Mouse (Mus musculus): Measurements from ENCODE around the gene Homer3. TPM values are rescaled to one million over a fixed set of nuclear protein-coding genes. Genes with fewer than 3 reads are reported as not detected.

The Homer3 gene
- polyA plus RNA-seq, 1 experiment from 2014 or later, result 77.9 TPM

- TF ChIP-seq CTCF (IDR thresholded peaks at IDR 0.05; ENCODE audit: low read depth), result peak; percentile 52
- H3K9me3 ChIP-seq (ENCODE audit: low read depth, low read length), result no peaks in the 10 kb centered on the region
- H3K4me2 ChIP-seq, result no peak overlapping the region
- WGBS, result 42% methylated on average over 11 of the region's 11 CpGs
- no peaks in the 10 kb centered on the region for H3K27me3 ChIP-seq (ENCODE audit: insufficient read depth, low read length)
- H3K27ac ChIP-seq (ENCODE audit: low read depth), result no peak overlapping the region
- peak; percentile 34 for DNase-seq
- no peak for ATAC-seq (ENCODE audit: insufficient read depth)
- no peaks in the 10 kb centered on the region for H3K4me1 ChIP-seq (ENCODE audit: insufficient read depth)
- peaks cover 16% of the 10 kb centered on the region for H3K36me3 ChIP-seq (ENCODE audit: insufficient read depth)
- no peak overlapping the region for H3K9ac ChIP-seq
- H3K4me3 ChIP-seq (ENCODE audit: low read depth, low read length), result no peak overlapping the region
These were observed 13.6 kb upstream of the Homer3 start for GRCm38 (mm10) chr8:70268799-70269565.

- Histone ChIP-seq H3K4me2 (no peak overlapping the region), H3K4me1 (ENCODE audit: insufficient read depth) (no peaks in the 10 kb centered on the region), H3K4me3 (ENCODE audit: low read depth, low read length) (no peak overlapping the region), H3K9me3 (ENCODE audit: low read depth, low read length) (no peaks in the 10 kb centered on the region), H3K27ac (ENCODE audit: low read depth) (no peak overlapping the region), H3K9ac (no peak overlapping the region), H3K27me3 (ENCODE audit: insufficient read depth, low read length) (no peaks in the 10 kb centered on the region), H3K36me3 (ENCODE audit: insufficient read depth) (no peaks in the 10 kb centered on the region)
- DNase-seq (peak; percentile 46), ATAC-seq (ENCODE audit: insufficient read depth) (peak; percentile 39)
- TF ChIP-seq CTCF (IDR thresholded peaks at IDR 0.05; ENCODE audit: low read depth), result no peak
- WGBS, result 41% methylated on average over 3 of the region's 3 CpGs
These were observed 9.7 kb upstream of the Homer3 start for GRCm38 (mm10) chr8:70272949-70273348.

- Histone ChIP-seq H3K36me3 (ENCODE audit: insufficient read depth) (no peaks in the 10 kb centered on the region), H3K4me1 (ENCODE audit: insufficient read depth) (no peaks in the 10 kb centered on the region), H3K4me2 (no peak overlapping the region), H3K4me3 (ENCODE audit: low read depth, low read length) (no peak overlapping the region), H3K9me3 (ENCODE audit: low read depth, low read length) (no peaks in the 10 kb centered on the region), H3K27me3 (ENCODE audit: insufficient read depth, low read length) (no peaks in the 10 kb centered on the region), H3K27ac (ENCODE audit: low read depth) (no peak overlapping the region), H3K9ac (no peak overlapping the region)
- no peak for TF ChIP-seq CTCF (IDR thresholded peaks at IDR 0.05; ENCODE audit: low read depth)
- DNase-seq, result no peak
- ATAC-seq (ENCODE audit: insufficient read depth), result no peak
These were observed 8.3 kb upstream of the Homer3 start for GRCm38 (mm10) chr8:70274350-70274749.

GRCm38 (mm10) chr8:70276476-70276875, 6.2 kb upstream of the Homer3 start:
- peak; percentile 65 for ATAC-seq (ENCODE audit: insufficient read depth)
- Histone ChIP-seq H3K9me3 (ENCODE audit: low read depth, low read length) (no peaks in the 10 kb centered on the region), H3K4me2 (no peak overlapping the region), H3K9ac (no peak overlapping the region), H3K4me1 (ENCODE audit: insufficient read depth) (no peaks in the 10 kb centered on the region; the same call in 1 of the 2 replicates), H3K27ac (ENCODE audit: low read depth) (0 out of 2 replicates have a peak overlapping the region, but pooled peaks have one; percentile 33), H3K36me3 (ENCODE audit: insufficient read depth) (no peaks in the 10 kb centered on the region), H3K27me3 (ENCODE audit: insufficient read depth, low read length) (no peaks in the 10 kb centered on the region), H3K4me3 (ENCODE audit: low read depth, low read length) (no peak overlapping the region)
- DNase-seq, result peak; percentile 60
- TF ChIP-seq CTCF (IDR thresholded peaks at IDR 0.05; ENCODE audit: low read depth), result no peak
- 63% methylated on average over 3 of the region's 3 CpGs for WGBS

GRCm38 (mm10) chr8:70278175-70278574, 4.5 kb upstream of the Homer3 start:
- H3K9me3 ChIP-seq (ENCODE audit: low read depth, low read length), result no peaks in the 10 kb centered on the region

GRCm38 (mm10) chr8:70279266-70279665, 3.4 kb upstream of the Homer3 start:
- DNase-seq (no peak), ATAC-seq (ENCODE audit: insufficient read depth) (no peak)
- Histone ChIP-seq H3K4me1 (ENCODE audit: insufficient read depth) (no peaks in the 10 kb centered on the region; the same call in 1 of the 2 replicates), H3K27me3 (ENCODE audit: insufficient read depth, low read length) (no peaks in the 10 kb centered on the region), H3K4me2 (no peak overlapping the region), H3K9ac (no peak overlapping the region), H3K9me3 (ENCODE audit: low read depth, low read length) (no peaks in the 10 kb centered on the region), H3K4me3 (ENCODE audit: low read depth, low read length) (no peak overlapping the region), H3K36me3 (ENCODE audit: insufficient read depth) (no peaks in the 10 kb centered on the region), H3K27ac (ENCODE audit: low read depth) (peak overlapping the region; percentile 19; the same call in 1 of the 2 replicates)
- 57% methylated on average over 8 of the region's 8 CpGs for WGBS
- no peak for TF ChIP-seq CTCF (IDR thresholded peaks at IDR 0.05; ENCODE audit: low read depth)

More at GRCm38 (mm10) chr8:70278175-70278574, 4.5 kb upstream of the Homer3 start:
- no peak for TF ChIP-seq CTCF (IDR thresholded peaks at IDR 0.05; ENCODE audit: low read depth)
- H3K4me3 ChIP-seq (ENCODE audit: low read depth, low read length), result no peak overlapping the region
- WGBS, result 50% methylated on average over 15 of the region's 15 CpGs
- no peaks in the 10 kb centered on the region; the same call in 1 of the 2 replicates for H3K4me1 ChIP-seq (ENCODE audit: insufficient read depth)
- H3K27ac ChIP-seq (ENCODE audit: low read depth), result no peak overlapping the region
- peak overlapping the region; percentile 3; the same call in 1 of the 2 replicates for H3K9ac ChIP-seq
- H3K36me3 ChIP-seq (ENCODE audit: insufficient read depth), result no peaks in the 10 kb centered on the region
- H3K4me2 ChIP-seq, result no peak overlapping the region
- ATAC-seq (ENCODE audit: insufficient read depth), result no peak
- H3K27me3 ChIP-seq (ENCODE audit: insufficient read depth, low read length), result no peaks in the 10 kb centered on the region
- DNase-seq, result no peak

GRCm38 (mm10) chr8:70281001-70281400, 1.6 kb upstream of the Homer3 start:
- H3K9ac ChIP-seq, result no peak overlapping the region
- peaks cover 15% of the 10 kb centered on the region for H3K36me3 ChIP-seq (ENCODE audit: insufficient read depth)
- no peak overlapping the region for H3K4me3 ChIP-seq (ENCODE audit: low read depth, low read length)
- DNase-seq, result no peak
- peak overlapping the region; percentile 79 for H3K27ac ChIP-seq (ENCODE audit: low read depth)
- no peaks in the 10 kb centered on the region; the same call in 1 of the 2 replicates for H3K4me1 ChIP-seq (ENCODE audit: insufficient read depth)
- H3K9me3 ChIP-seq (ENCODE audit: low read depth, low read length), result no peaks in the 10 kb centered on the region
- ATAC-seq (ENCODE audit: insufficient read depth), result no peak
- H3K4me2 ChIP-seq, result no peak overlapping the region
- H3K27me3 ChIP-seq (ENCODE audit: insufficient read depth, low read length), result no peaks in the 10 kb centered on the region
- 18% methylated on average over 3 of the region's 3 CpGs for WGBS
- no peak for TF ChIP-seq CTCF (IDR thresholded peaks at IDR 0.05; ENCODE audit: low read depth)

Data from lung, embryonic 14.5 days (tissue).